Mouse (Mus musculus) embryo, embryonic 11 days (tissue): ENCODE results near the gene Slc9a9.
A peak's percentile ranks its signal among the peaks of the same experiment; 100 is the strongest.

Experiments
- DNase-seq: peaks from one replicate; pipeline ENCODE4 v3.0.0-alpha.2; 2015

Slc9a9 gene

DNA sequence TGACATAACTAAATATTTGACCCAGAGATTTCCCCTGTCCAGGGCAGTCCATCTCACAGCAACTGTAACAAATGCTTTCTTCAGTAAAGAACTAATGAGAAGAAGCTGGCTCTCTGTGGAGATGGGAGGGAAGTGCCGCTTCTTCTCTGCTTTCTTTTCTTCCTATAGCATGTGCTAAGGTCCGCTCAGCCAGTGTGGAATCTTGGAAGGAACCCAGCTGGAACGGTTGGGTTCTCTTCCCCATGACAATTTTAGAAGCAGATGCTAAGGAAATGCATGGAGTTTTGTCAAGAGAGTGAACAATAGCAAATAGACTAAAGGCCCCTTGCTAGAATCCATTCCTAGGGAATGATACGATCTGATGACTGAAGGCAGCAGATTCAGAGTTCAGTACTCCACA lies 496.5 kb downstream of the Slc9a9 start:
- no peak for DNase-seq

DNA sequence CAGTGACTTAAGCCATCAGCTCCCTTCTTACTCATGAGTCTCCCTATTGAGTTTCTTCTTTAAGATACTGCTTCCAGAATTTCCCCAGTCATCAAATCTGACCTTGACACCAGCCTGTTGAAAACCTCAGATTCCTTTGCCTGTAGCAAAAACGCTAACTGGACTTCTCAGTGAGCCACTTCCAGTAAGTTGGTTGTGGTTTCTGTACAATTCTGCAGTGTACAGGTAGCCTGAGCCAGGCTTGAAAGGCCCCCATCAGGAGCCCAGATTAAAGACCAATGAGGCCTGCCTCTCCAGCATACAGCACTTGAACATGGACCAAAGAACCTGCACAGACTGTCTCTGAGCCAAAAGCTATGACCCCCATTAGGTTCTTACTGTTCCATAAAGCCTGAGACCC lies 498.1 kb downstream of the Slc9a9 start:
- DNase-seq = no peak

DNA sequence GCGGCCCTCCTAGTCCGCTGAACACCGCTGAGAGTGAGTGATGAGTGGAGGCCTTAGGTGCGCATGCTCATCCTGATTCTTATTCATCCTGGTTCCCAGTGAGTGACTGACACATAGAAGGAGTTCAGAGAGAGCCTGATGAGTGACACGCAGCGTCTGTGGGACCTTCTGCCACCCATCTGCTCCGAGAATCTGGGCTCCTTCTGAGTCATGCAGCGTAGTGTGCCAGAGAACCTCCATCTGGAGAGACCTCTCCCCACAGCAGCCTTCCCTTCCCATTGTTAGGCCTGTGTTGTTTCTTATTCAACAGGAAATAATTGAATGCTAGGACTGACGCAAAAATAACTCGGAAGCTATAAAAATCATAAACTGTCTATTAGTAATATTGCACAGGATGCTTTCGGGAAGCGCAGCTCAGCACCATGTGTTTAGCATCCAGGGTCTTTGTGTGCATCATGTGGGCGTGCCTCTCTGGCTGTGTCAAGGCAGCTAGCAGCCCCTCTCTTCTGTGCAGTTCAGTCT lies 498.8 kb downstream of the Slc9a9 start:
- no peak for DNase-seq

DNA sequence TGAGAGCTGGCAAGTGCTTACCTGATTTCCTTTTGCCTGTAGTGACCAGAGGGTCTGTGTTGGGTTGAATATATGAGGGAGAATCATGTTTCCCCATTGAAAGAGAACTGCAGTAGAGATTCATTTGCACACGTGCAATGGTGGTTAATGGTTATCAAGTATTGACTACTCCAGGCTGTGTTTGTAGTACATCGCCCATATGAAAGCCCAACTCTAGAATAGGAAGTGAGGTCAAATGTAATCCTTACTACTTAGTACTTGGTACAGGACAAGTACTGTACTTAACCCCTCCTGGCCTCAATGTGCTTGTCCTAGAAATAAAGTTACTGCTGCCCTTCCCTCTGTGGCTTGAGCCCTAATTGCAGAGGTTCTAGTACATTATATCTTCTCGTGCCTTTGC lies 508.5 kb downstream of the Slc9a9 start:
- no peak for DNase-seq

DNA sequence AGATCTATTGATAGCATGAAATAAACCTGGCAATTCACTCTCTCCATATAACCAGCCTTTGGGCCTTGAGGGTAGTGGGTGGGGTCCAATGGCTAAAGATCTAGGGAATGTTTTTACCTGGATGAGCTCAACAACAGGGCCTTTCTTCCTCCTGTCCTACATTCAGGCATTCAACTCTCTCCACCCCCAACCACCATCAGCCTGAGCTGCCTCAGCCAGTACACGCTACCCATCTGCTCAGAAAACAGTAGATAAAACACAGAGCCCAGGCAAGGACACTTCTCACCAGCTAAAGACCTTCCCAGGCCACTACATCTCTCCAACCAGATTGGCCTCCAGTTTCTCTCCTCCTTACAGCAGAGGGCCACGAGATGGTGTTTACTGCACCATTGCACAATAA lies 510.3 kb downstream of the Slc9a9 start:
- DNase-seq = no peak

DNA sequence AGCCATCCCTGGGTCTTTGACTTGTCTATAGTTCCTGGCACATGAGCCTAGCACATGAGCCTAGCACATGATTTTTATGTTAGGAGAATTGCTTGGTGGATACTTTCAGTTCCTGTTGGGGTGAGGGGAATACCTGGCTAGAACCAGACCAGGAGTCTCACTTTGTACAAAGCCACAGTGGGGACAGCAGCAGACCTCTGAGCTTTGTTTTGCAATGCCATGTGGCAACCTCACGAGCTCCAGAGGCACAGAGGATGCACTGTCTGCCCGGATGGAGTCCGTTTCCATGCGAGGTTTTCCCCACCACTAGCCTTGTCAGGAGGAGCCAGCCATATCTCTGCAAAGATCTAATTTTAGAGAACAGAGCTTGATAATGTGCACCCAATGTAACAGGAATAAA lies 510.9 kb downstream of the Slc9a9 start:
- no peak for DNase-seq

DNA sequence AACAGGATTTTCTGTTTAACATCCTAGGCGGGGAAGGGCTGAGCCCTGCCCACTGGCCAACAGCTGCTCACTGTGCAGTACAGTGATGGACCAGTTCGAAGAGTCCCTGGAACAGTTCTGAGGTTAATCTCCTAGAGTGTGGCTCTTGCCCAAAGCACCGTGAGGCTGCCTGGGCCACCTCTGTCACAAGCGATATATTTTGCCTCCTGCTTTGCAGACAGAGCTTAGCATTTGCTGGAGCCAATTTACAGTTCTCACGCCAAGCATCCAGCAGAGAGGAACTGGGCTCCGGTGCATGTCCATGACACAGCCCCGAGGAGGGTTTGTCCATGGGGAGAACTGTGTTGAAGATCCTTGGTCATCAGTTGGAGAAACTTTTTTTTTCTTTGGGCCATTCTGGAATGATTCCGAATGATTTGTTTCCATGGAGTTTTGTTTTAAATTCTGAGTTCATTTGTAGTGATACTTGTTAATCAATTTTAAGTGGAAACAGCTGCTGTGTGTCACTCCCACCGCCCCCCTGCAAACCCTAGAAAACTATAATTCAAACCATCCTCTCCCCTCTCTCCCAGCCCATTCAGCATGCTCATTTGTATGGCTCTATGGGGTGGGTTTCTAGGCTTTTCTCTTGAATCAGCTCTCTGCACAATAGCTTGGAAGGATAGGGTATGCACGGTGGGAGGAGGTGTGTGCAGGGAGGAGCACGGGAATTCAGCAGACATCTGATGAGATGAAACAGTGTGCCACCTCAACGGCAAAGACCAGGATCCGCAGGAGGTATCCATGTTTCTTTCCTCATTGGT lies 511.7 kb downstream of the Slc9a9 start:
- peak; percentile 48 for DNase-seq

DNA sequence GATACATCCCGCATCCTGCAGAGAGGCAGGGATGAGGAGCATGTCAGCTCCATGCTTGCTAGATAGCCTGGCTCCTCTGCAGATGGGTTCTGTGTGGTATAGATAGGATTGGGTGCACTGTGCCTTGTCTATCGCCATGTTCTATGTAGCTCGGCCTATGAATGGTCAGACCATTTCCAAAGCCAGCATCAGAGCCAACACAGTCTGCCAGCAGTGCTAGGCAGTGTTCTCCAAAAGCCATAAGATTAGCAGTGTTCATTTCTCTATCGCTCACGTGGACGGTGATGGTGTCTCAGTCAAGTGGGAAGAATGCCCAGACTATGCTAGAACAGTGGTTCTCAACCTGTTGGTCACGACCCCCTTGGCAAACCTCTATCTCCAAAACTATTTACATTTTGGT lies 512.6 kb downstream of the Slc9a9 start:
- no peak for DNase-seq

DNA sequence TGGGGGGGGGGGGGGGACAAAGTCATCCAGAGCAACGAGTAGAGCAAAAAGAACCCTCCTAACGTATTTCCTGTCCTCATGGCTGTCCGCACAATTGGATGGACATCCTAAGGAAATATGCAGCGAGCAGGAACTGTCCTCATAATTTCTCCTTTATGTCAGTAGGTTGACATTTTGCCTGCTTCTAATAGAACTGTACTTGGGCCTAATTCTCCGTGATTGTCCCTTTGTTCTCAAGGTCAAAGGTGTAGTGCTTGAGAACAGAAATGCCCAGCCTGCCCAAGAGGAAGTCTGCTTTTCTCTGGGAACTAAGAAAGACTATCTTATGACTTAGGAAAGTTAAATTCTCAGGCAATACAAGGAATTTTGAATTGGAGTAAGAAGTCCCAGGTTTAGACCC lies 514.7 kb downstream of the Slc9a9 start:
- DNase-seq = no peak

DNA sequence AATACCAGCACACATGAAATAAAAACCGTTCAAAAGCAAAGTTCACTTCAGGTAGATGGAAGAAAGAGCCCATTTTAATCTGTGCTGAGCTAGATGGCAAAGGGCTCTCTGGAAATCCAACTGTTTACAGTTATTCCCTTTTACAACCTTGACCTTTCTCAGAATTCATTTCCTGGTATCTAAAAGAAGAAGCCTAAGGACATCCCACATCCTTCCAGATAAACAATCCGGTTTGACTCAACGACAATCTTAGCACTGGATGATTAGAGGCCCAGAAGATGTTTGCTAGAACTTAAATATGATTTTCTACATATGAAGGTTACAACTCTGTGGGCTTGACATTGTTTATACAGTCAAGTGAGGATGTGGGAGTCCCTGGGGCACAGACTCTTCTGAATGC lies 516.1 kb downstream of the Slc9a9 start:
- no peak for DNase-seq

DNA sequence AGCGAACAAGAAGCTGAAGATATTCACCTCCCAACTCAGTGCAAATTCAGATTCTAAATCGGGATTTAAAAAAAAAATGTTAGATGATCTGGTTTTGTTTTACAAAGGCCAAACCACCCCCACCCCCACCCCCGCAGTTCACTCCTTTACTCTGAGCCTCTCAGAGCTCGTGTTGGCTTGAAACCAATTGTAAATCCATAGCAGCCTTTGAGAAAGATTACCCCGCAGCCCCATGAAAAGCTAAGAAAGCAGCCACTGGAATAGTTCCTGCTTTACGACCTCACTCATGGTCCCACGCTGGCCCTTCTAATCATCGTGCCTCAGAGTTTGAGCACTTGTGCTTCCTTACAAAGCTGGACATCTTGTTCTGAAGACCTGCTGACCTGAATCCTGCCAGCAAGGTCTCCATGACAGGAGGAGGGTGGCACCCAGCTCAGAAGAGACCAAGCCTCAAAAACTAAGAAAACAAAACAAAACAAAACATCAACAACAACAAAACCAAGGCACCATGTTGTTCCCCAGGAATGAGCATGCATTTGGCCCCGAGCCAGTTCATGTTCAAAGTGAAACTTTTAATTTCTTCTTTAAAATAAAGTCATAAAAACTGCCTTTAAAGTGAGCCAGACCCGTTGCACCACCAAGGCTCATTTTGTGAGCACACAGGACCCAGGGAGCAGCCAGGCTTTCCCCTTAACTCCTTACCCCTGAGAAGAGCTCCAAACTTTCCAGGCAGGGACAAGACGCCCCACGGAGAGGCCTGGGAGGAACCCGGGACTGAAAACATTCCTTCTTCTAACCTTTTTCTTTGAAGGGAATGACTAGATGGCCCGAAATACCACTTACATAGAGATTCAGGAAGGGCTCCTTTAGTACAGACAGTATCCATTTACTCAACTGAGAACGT lies 516.9 kb downstream of the Slc9a9 start:
- no peak for DNase-seq

DNA sequence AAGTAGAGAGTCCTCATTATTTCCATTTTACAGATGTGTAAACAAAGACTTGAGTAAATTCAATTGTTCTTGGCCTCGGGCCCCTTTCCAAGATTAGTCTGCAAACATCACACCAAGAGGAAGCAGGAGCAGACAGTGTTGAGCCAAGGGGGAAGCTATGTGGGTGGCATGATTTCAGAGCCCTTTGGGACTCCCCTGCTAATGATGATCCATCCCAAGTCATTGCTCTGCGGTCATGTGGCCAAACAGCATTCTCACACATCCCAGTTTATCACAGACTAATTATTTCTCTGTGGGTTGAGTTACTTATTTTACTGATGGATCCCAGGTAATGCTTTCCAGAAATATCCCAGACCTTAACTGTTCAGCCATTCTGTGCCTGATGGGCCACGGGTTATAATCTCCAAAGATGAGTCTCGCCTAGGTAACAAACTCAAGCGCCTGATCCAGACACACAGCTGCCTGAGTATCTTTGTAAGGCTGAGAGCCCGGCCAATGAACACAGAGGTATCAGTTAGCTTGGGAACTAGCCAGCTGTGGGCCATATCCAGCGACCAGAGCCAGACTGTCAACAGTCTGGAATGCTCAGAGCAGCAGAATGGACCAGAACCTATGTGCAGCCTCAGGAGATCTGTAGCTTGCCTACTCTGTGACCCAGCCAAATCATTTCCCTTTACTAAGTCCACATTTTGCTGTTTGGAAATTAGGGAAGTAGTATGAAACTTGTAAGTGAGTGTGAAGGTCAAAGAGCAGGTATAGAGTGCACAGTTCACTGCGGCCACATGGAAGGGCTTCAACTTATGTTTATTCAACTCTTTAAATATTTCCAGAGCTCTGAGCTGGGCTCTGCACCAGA lies 518.9 kb downstream of the Slc9a9 start:
- peak; percentile 16 for DNase-seq

DNA sequence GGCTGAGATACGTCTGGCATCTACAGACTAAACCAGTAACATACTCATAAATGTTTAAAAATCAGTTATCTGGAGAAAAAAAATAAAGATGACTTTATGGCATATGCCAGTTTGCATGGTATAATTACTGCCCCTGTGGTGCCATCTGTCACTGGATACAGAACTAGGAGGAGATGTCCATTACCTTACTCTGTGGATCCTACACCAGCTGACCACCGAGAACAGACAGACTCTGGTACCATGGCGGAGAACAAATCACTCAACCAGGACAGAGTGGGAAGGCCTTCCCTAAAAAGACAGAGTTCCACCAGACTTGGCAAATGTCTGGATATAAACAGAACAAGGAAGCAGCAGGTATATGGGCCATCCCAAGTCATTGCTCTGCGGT lies 519.5 kb downstream of the Slc9a9 start:
- DNase-seq = no peak

DNA sequence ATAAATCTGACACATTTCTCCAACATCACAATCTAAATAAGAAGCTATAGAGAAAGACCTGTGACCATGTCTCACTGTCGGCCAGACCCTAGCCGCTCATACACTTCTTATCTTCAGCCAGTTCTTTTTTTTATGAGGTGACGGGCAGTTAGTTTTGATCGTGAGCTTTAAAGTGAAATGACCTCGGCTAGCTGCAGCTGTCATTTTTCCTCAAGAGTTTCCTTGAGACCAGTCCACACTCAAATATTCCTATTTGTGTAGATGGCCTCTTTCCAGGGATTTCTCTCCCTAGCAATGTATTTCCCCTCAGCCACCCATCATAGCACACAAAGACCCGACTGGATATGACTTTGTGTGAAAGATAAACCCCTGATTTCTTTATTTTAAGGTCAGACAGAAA lies 521.7 kb downstream of the Slc9a9 start:
- DNase-seq = no peak

DNA sequence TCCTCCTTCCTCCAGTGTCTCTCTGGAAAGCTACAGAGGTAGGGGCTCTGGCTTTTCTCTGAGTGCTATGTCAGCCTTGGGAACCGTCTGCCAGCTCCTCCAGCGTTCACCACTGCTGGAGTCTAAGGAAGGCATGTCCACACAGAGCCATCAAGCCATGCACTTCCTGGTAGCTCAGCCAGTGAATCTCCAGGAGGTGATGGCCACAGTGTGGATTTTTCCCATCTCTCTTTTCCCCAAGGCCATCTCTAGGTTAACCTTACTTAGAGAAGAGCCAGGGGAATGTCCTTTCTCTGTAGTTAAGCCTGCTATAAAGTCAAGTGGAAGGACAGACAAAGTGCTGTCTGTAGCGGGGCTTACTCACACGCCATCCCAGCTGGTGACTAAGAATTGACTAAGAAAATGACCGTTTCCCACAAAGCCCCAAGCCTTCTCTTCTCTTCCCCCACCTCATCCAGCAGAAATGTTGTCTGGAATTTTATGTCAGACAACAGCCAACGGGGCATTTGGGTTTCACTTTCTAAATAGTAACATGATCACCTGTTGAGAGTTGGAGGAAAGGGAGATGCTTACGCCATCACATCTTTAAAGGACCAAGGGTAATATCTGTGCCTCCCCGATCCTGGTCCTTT lies 523.3 kb downstream of the Slc9a9 start:
- no peak for DNase-seq

DNA sequence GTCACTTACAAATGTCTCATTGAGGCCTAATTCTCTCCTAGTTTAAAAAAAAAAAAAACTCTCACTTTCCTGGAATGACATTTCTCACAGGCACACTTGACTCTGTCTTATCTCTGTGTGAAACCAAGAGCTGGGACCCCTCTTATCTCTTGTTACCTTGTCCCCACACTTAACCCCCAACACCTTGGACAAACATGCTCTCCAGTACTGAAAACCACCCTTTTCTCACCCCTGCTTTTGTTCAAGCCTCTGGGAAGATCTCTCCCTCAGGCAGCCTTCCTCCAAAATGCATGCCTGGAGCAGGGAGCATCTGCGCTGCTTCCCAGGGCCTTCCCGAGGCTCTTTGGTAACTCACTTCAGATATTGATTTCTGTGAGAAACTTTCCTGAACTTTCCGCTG lies 524.0 kb downstream of the Slc9a9 start:
- no peak for DNase-seq

DNA sequence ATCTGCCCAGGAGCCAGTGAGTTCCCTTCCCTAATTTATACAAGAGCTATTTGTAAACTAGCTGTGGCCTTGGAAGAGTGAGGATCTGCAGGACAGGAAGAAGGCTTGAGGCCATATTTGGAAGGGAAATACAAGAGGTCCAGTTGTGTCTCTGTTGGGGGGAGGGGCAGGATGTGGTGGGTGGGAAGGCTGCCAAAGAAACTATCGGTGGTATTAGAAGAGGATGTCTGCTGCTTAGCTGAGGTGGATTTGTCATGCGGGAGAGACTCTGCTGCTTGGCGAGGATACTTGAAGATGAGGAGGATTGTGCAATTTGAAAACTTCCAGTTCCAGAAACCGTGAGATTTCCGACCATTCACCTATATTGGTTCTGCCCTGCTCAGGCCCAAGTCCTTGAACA lies 524.4 kb downstream of the Slc9a9 start:
- peak; percentile 20 for DNase-seq

DNA sequence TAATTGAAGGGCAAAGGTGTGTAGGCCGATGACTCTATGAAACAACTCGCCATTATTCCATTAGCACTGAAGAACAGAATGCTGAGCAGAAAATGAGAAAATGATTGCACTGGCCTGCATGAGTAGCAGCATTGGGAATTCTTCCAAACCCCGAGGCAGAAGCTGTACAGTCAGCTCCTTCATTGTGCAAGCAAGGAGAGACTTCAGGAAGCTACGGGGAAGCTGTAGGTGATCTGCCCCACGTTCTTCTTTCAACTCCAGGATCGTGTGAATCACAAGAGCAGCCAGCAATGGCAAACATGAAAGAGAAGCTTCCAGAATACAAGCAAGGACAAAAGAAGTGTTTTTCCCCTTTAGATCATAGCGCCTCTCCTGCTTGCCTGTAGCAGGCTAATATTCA lies 538.0 kb downstream of the Slc9a9 start:
- DNase-seq = no peak

DNA sequence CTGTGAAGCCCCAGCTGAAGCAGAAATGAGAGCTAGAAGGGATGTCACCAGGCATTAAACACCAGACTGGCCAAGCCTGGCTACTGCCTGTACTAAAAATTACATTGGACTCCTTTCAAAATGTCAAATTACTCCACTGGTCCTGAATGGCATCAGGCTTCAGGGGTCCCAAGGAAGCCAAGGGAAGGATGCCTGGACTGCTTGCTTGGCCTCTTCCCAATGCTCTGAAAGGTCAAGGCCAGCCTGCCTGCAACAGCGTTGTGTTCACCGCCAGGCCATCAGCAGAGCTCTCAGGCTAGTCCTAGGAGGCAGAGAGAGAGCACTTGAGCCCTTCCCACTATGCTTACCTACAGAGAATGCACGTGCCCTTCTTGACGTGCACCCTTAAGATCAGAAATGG lies 539.0 kb downstream of the Slc9a9 start:
- DNase-seq = no peak

DNA sequence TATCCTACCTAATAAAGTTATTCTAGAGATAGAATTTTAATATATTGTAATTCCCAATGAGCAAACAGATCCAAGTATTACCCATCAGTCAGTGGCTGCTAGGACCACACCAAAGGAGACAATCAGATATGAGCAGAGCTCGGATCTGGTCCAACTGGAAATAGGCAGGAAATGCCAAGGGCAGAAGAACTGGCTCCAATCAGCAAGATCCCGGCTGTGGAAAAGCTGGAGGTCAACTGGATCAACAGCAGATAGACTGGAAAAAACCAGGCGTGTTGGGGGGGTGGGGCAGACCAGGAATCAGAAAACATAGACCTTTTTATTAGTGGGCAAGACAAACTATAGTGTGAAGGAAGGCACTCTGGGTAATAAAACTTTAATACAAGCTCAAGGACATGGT lies 550.3 kb downstream of the Slc9a9 start:
- DNase-seq = no peak

DNA sequence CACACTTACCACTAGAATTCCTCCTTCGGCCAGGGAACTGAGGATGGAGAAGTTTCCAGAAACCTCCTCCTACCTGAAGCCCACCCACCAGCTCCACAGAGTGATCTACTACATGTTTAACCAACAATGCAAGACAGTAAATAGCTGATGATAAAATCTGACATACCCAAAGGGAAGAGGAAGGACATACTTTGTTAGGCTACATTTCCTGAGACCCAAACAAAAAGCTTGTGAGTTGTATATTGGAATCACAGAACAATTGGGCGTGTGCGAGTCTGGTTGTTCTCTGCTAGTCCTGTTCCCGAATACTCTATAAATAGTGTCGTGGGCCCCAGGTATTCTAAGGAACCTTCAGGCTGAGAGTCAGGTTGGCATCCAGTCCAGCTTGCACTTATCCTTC lies 551.6 kb downstream of the Slc9a9 start:
- no peak for DNase-seq

DNA sequence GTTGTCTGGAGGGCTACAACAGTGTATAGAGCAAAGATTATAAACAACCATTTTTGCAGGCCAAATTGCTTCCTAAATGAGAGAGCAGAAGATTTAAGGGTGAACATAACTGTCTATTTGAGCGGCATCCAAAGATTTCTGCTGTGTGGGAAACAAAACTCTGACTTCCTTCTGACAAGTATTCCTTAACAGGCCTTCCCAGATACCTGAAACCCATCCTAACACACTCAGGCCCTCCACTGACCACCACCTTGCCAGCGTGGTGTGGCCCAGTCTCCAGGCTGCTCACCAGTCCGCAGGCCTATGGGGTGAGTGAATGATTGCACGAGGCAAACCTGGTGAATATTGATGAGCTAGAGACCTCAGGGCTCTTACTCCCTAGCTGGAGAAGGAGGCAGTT lies 557.3 kb downstream of the Slc9a9 start:
- DNase-seq = no peak

DNA sequence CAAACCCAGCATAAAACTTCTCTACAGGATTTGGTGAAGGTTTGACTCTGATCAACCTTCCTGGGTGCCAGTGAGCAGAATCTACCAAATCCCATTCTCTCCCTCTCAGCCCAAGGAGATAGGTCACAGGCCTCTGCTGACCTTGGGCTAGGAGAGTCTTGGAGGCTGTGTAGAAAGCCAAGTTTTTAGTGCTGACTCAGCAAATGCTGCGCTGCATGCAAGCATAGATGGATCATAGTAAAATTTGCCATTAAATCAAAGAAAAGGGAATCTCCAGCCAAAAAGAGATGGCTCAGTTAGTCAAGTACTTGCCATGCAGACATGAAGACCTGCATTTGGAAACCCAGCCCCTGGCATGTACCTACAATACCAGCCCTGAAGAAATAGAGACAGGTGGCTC lies 558.4 kb downstream of the Slc9a9 start:
- no peak for DNase-seq
